Mouse (Mus musculus): ENCODE measurements around the gene Myo16.

Myo16 gene

DNA sequence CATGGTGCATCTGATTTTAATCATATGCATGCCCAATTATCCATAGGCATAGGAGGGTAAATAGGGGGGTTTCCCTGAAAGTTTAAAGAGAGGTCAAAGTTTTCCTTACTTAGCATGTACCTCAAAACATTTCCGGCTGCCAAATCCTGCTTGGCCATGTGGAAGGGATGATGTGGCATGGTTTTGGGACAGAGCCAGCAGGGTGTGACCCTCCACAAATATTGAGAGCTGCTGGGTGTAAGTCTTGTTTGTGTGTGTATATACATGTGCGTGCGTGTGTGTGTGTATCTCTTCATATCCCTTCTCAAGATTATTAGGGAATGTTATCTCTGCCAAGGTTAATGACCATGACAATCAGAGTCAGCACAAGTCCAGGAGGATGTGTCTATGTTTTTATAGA is 150.3 kb downstream of the Myo16 start:
- no peak for DNase-seq (ENCODE audit: low spot score in 2 of 2)

DNA sequence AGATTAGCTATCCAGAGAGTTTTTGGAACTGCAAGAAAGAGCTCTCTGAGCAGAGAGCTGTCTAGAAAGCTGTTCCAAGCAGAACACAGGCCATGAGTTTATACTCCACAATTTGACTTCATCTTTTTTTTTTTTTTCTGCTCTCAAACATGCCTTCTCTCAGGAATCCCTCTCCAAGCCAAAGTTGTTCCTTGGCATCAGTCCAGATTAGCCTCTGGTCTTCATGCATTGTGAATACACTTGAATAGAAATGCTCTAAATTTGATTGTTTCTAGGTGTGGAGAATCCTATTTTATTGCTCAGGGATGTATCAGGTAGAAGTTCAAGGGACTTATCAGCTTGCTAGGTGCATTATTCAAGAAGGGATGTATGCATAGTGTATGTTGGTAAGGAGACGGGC is 151.0 kb downstream of the Myo16 start:
- DNase-seq (ENCODE audit: low spot score in 2 of 2), result no peak

DNA sequence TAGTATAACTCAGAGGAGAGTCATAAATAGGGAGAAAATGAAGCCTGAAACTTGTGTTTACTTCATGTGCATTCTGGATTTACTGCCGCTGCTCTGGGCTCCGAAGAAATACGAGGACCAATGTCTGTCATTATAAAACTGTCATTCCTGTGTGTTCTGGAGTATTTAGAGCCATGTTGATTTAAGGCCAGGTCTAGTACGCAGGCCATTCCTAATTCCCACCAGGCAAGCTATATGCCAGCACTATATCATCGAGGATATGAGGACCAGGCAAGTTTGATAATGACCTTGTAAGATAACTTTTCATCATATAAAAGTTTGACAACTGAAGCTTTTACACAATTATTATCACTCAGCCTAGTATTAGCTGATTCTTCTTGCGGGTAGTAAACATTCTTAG is 153.6 kb downstream of the Myo16 start:
- no peak for DNase-seq (ENCODE audit: low spot score in 2 of 2)

DNA sequence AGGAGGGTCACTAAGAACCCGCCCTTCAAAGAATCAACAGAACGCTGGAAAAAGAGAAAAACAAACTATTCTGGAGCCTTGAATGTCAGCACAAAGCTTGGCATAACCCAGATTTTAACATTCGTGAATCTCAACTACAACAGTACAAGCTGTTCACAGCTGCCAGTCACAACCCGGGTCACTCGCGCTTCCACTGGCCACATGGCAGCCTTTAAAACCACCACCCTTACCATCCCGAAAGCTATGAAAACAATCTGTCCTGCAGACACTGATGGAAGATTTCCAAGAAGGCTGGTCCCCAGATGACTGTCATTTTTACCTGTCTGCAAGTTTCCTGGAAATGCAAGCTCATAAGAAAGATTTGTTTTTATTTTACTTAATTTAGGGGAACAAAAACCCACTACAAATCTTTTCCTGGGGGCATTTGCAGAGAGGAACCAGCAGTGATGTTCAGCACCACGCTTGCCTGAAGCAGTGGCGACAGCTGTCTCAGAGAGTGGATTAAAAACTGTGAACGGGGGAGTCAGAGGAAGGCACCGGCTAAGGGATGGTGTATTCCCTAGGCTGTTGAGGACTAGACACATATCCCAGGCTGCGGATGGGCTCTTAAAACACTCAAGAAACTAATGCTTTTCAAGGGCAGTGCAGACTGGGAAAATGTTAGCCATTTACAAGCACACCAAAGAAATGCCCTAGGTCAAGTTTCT is 154.2 kb downstream of the Myo16 start:
- no peak for DNase-seq (ENCODE audit: low spot score in 2 of 2)

DNA sequence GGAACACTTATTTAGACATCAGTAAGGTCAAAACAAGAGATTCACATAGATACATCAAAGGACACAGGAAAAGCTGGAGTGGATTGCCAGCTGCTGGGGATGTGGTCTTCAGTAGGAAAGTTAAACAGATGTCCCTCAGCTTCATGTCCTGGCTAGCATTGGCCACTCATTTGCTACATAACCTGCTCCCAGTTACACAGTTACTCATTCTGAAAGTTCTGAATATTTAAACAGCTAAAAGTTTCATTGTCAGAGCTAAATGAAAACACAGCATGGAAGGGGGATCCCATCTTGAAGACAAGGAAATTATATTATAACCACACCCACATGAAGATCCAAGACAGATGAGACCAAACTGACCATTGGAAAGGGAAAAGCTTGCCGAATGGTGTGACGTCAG is 156.8 kb downstream of the Myo16 start:
- no peak for DNase-seq (ENCODE audit: low spot score in 2 of 2)

DNA sequence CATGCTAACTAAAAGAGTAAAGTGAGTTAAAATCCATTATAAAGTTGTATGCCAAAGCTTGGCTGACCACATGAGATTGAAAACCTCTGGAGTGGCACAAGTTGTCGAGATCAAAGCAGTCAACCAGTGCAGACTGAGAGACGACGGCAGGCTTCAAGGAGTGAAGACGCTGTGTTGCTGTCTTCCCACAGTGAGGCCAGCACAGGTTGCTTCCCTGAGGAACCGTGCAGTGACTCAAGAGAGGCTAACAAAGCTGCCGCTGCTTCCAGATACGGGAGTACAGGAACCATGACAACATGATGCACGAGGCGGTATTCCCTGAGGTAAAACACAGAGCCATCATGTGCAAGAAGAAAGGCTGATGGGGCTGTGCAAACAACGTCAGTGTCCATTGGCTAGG is 158.6 kb downstream of the Myo16 start:
- no peak for DNase-seq (ENCODE audit: low spot score in 2 of 2)

DNA sequence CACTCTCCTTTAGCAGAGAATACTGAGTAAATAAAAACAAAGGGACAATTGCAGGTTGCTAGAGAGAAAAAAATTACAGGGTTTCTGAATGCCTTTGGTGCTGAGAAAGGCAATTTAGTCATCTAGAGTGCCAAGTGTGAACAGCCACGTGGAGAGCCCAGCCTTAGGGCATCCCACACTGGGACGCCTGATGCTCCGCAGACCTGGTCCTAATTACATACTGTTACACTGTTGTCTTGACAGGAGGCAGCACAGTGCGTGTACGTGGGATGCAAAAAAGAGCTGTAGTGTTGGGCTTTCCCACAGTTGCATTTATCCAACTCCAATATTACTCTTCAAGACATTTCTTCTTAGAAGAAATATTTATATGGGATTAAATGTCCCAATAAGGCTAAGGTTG is 162.5 kb downstream of the Myo16 start:
- DNase-seq (ENCODE audit: low spot score in 2 of 2), result no peak

DNA sequence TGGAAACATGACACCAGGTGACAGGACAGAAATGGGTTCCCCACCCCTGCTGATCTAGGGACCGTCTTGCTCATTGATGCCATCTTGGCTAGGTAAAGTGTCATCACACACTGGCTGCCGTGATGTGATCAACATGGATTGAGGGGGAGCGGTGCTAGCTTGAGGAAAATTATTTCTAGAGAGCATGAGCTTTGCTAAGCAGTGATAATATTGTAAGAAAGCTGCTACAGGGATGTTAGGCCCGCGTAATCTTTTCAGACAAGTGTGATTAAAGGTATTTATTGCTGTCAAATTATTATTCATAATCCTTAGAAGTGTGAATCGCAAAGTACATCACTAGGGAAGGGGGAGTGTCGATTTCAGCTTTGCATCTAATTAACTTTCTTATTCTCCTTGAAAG is 164.4 kb downstream of the Myo16 start:
- no peak for DNase-seq (ENCODE audit: low spot score in 2 of 2)

DNA sequence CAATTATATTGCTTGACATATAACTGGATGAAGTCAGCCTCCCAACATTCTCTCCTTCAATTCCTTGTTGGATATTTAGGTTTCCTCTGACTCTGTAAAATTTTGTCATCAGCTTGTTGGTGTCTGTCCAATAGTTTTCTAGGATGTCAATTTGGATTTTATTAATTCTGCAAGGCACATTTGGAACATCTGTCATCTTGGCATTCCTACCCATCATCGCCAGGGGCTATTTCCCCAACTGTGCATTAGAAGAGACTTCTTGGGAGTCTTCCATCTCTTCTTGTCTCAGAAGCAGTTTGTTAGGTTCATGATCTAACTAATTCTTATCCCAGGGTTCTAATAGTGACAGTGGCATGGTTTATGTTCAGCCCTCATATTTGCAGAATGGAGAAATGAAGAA is 196.7 kb downstream of the Myo16 start:
- DNase-seq (ENCODE audit: low spot score in 2 of 2), result no peak

DNA sequence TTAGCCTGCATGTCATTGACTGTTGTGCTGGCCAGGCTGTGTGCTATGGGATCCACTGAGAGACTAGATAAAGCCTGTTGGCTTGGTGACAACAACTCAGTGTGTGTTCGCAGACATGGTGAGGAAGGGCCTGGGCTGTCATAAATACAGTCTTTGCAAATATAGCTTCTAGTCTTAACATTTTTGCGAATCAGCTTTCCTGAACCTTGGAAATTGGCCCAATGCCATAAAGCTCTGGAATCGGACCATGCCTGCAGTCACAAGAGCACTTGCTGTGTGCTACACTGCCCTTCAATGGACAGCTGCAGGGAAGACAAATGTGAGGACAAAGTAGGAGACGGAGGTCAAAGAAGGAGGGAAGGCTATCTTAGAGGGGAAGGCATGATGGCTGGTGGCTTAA is 205.0 kb downstream of the Myo16 start:
- no peak for DNase-seq (ENCODE audit: low spot score in 2 of 2)

DNA sequence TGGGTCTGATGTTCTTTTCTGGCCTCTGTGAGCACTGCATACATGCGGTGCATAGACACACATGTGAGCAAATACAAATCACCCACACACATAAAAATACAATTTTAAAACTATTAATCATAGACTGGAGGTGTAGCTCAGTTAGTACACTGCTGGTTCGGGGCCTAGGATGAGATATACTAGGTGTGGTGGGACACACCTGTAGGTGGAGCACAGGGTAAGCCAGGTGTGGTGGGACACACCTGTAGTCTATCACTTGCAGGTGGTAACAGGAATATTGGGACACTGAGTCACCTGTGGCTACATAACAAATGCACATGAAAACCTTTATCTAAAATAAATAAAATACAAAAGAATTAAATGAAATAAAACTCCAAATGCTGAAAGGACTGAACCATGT is 209.2 kb downstream of the Myo16 start:
- no peak for DNase-seq (ENCODE audit: low spot score in 2 of 2)

DNA sequence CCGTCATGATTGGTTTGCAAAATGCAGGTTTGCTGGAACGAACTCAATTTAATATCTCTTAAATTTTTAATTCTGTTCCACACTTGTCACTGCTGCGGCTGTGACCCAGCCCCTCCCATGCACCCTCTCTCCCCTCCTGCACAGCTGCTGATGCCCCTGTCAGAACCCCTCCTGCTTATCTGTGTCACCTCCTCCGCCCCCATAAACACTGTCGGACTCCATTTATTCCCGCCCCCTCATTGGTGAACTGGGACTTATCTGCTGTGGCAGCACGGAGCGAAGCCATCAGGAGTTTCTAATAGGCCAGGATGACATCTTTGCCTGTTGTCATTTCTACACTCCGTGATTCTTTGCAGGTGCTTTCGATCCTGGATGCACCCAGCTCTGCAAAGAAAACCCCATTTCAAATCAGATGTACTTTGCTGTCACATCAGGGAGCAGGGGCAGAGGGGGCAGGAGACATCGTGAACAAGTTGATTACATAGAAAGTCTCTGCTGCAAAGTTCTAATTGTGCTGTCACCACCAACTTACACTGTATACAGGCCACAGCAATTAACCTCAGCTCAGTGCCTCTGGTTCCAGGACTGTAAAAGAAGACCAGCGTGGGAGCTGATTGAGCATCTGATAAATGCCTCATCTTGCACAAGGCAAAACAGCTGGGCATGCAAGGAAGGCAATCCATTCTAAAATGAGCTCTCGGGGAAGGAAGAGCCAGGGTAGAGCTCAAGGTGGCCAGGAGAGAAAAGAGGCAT is 210.1 kb downstream of the Myo16 start:
- no peak for DNase-seq (ENCODE audit: low spot score in 2 of 2)

DNA sequence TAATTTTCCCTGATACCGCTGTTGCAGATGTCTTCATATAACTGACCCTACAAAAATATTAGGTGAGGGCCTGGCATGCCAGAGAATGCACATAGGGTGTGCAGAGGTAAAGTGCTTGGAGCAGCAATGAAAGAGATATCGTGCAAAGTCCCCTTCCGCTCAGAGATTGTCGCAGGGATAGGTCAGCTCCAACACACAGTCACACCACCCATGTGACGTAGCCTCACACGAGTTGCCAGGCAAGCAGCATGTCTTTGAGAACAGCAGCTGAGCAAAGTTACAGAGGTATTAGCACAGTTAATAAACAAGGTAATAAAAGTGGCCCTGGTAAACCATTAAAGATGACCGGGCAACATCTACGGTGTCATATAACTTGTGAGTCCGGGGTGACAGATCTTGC is 212.4 kb downstream of the Myo16 start:
- DNase-seq (ENCODE audit: low spot score in 2 of 2), result no peak

DNA sequence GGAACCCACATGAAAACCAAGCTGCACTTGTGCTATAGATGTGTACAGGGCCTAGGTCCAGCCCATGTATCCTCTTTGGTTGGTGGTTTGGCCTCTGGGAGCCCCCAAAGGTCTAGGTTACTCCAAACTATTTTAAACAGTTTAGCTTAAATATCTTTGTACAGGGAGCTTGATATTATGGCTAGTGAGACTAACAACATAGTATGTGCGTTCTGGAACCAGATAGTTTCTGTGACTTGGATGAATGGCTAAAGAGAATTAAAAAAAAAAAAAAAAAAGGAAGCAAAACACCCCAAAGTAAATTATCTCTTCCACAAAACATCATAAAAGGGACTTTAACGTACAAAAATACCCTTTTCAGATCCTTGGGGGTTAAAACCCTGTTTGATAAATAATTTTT is 218.9 kb downstream of the Myo16 start:
- DNase-seq (ENCODE audit: low spot score in 2 of 2), result no peak

DNA sequence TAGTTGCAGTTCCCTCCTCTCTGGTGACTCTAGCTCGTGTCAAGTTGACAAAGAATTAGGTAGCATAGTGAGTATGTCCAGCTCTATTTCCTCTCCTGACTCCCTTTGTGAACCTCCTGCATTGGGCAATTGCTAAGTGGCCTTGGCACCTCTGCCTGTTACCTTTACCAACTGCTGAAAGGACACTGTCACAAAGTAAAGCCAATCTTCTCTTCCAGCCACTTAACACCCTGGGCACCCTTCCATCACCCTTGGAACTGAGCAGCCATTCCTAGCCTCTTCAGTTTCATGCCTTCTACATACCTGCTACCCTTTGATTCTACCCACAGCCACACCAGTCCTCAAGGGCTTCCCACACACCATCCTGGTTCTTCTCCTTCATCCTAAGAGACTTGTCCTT is 233.4 kb downstream of the Myo16 start:
- no peak for DNase-seq (ENCODE audit: low spot score in 2 of 2)

DNA sequence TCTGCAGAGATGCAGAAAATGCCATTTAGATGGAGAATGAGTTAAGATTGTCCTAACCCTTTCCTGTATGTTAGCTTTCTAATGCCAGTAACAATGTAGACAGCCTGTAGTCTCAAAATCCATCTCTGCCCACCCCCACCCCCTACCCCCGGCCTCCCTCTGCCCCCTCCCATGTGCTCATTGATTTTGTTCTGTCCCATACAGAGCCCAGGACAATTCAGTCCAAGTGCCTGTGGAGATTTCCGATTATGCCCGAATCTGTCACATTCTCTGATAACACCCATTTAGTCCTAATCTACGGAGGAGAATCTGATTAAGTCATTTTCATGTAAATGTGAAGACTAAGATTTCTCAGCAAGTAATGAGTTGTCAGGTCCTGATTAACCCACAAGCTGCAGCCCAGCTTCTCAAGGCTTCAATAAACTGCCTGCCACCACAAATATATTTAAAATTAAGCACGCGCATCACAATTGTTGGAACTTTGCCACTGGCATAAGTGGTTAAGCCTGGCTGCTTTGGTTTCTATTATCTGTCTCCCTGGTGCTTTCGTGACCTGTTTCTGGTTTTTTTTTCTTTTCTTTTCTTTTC is 237.5 kb downstream of the Myo16 start:
- no peak for DNase-seq (ENCODE audit: low spot score in 2 of 2)

DNA sequence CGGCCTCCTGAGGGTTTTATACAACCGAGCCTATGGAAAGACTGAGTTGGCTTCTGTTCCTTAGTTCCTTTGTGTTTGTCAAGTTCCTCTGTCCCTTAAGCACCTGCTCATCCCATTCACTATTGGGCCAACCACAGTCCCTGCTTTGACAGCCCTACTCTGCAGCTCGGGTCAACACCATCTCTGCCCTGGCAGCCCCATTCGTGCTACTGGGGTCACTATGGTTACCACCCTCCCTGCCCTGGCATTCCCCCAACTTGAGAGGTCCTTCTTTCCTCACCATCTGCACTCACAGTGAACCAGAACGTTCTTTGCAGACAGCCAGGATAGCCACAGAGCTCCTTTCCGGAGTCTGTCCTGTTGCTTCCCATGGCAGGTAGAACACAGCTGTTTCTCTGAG is 238.2 kb downstream of the Myo16 start:
- DNase-seq (ENCODE audit: low spot score in 2 of 2), result no peak

DNA sequence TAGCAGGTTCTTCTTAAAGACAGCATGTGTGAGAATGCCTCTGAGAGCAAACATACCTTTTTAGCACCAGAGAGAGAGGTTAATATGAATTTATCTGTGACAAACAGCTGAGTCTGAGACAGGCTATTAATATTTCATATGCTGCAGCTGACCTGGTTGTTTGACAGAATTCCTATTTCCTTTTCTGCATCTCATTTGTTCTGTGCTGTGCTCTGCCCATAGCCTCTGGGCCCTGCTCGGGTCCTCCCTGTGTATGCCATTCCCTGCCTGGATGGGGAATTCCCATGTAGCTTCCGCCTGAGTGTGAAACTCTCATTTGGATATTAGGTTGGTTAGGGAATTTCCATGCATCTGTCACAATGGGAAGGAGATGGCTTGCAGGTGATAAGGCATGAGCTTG is 240.8 kb downstream of the Myo16 start:
- no peak for DNase-seq (ENCODE audit: low spot score in 2 of 2)

DNA sequence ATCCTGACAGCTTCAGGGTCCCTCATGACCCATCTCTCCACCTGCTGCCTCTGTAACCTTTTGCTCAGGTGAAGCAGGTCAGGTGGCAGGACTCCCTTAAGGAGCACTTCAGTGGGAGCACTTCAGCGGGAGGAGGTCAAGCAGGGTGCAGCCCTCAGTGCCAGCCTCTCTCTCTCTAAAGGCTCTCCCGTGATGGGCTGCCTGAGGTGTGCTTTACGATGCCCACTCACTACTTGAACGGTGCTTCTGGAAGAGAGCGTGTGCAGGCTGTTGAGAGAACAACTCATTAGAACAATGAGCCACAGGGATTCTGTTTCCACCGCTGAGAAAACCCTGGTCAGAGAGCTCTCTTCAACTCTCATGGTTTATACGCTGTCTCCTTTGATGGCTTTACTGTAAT is 241.4 kb downstream of the Myo16 start:
- DNase-seq (ENCODE audit: low spot score in 2 of 2), result no peak

DNA sequence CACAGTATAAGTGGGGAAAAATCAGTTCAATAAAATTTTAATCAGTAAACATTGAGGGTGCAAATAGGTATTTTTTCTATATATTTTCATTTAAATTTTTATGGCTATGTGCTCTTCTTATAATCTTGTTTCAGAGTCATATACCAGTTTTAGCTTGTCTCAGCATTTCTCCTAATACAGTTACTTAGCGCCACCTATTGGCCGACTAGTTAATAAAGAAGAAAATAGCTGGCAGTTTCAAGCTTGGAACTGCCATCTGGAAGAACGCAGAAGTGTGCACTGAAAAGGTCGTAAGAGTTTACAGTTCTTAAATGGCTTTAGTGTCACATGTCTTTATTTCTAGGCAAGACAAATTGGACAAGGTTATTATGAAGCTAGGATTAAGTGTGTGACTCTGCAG is 248.9 kb downstream of the Myo16 start:
- no peak for DNase-seq (ENCODE audit: low spot score in 2 of 2)

DNA sequence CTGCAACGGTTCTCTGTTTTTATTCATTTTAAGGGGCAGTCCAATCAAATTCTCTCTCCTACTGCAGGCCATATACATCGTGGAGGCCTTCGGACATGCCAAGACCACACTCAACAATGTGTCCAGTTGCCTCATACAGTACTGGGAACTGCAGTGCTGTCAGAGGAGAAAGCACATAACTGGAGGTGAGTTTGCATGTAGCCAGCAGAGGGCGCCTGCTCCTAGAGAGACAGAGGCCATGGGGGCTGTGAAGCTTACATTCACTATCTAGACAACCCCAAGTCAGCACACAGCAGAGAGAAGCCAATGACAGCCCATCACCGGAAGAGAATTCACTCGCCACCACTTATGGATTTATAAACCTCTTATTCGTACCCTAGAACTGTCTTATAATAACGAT is 251.8 kb downstream of the Myo16 start:
- no peak for DNase-seq (ENCODE audit: low spot score in 2 of 2)

DNA sequence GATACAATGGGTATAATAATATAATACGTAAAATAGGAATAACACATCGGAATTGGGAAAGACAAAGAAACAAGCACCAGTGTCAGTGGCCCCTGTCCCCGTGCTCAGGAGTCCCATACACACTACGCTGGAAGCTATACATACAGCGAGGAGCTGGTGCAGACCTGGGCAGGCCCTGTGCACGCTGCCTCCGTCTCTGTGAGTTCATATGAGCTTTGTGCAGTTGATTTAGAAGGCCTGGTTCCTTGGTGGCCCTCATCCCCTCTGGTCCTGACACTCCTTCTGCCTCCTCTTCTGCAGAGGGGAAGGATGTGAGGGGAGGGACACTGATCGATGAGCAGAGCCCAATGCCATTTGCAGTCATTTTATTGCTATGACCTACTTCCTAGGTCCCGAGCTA is 255.3 kb downstream of the Myo16 start:
- DNase-seq (ENCODE audit: low spot score in 2 of 2), result no peak

DNA sequence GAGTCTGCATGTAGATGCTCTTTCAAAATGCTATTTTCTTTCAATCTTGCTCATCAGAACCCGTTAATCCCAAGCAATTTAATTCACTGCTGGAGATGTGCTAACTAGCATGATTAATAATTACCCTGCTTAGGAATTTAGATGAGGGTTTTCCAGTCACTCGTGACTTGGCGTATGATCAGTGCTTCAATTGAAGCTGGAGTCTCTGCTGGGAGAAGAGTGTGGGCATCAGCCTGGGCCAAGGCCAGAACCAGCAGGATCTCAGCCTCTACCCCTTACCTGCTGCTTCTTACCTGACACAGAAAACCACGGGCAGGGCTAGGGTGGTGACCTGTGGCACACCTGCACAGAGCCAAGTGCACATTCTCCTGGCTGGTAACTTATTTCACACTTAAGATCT is 257.8 kb downstream of the Myo16 start:
- DNase-seq (ENCODE audit: low spot score in 2 of 2), result no peak
